Comparison of ENCODE assay signal across 8 mouse cellular contexts in genomic region chr15:83305192-83305921, GRCm38 (mm10). TPM values are rescaled to one million over a fixed set of nuclear protein-coding genes. Genes with fewer than 3 reads are reported as not detected.
A peak's percentile ranks its signal among the peaks of the same experiment; 100 is the strongest.
DNase-seq lines count a peak whose midpoint lies in the region; ATAC-seq lines count a peak whose summit lies in the region.

No protein-coding gene starts in this region.

- no peaks in the 10 kb centered on the region for H3K9me3 ChIP-seq in forebrain, embryonic 11.5 days (ENCODE audit: control insufficient read depth, low read length)
- no peaks in the 10 kb centered on the region for H3K9me3 ChIP-seq in forebrain, embryonic 14.5 days (replicated peaks; ENCODE audit: control insufficient read depth, low read length)
- no peaks in the 10 kb centered on the region for H3K9me3 ChIP-seq in embryonic facial prominence, embryonic 13.5 days
- H3K9me3 ChIP-seq in forebrain, embryonic 12.5 days, result no peaks in the 10 kb centered on the region

- WGBS in forebrain, embryonic 11.5 days, result 63% methylated on average over 12 of the region's 12 CpGs
- 58% methylated on average over 12 of the region's 12 CpGs for WGBS in forebrain, embryonic 14.5 days
- WGBS in embryonic facial prominence, embryonic 13.5 days, result 69% methylated on average over 12 of the region's 12 CpGs
- 61% methylated on average over 12 of the region's 12 CpGs for WGBS in forebrain, embryonic 12.5 days

- no peak overlapping the region for H3K4me3 ChIP-seq in forebrain, embryonic 11.5 days (ENCODE audit: low read depth, low read length)
- no peak overlapping the region for H3K4me3 ChIP-seq in forebrain, embryonic 14.5 days (ENCODE audit: low read depth, low read length)
- H3K4me3 ChIP-seq in embryonic facial prominence, embryonic 13.5 days, result no peak overlapping the region
- H3K4me3 ChIP-seq in forebrain, embryonic 12.5 days (replicated peaks), result no peak overlapping the region

- H3K4me1 ChIP-seq in forebrain, embryonic 11.5 days (replicated peaks; ENCODE audit: control insufficient read depth, insufficient read depth, low read length), result no peaks in the 10 kb centered on the region
- H3K4me1 ChIP-seq in forebrain, embryonic 14.5 days (ENCODE audit: control insufficient read depth, insufficient read depth, low read length), result no peaks in the 10 kb centered on the region
- no peaks in the 10 kb centered on the region; the same call in 1 of the 2 replicates for H3K4me1 ChIP-seq in embryonic facial prominence, embryonic 13.5 days
- H3K4me1 ChIP-seq in forebrain, embryonic 12.5 days, result no peaks in the 10 kb centered on the region

- no peak for ATAC-seq in forebrain, embryonic 11.5 days (replicated peaks; ENCODE audit: low FRiP score)
- ATAC-seq in forebrain, embryonic 14.5 days, result no peak
- ATAC-seq in embryonic facial prominence, embryonic 13.5 days (ENCODE audit: insufficient number of reproducible peaks, insufficient read depth, low FRiP score, low TSS enrichment, low read depth), result no peak
- ATAC-seq in frontal cortex, adult (ENCODE audit: low TSS enrichment), result no peak
- ATAC-seq in forebrain, embryonic 12.5 days (ENCODE audit: low FRiP score), result no peak

- no peaks in the 10 kb centered on the region; the same call in 1 of the 2 replicates for H3K36me3 ChIP-seq in forebrain, embryonic 11.5 days (ENCODE audit: control insufficient read depth, insufficient read depth, low read length)
- peaks cover 47% of the 10 kb centered on the region for H3K36me3 ChIP-seq in forebrain, embryonic 14.5 days (ENCODE audit: control insufficient read depth, insufficient read depth, low read length)
- peaks cover 78% of the 10 kb centered on the region for H3K36me3 ChIP-seq in embryonic facial prominence, embryonic 13.5 days
- peaks cover 39% of the 10 kb centered on the region for H3K36me3 ChIP-seq in forebrain, embryonic 12.5 days (replicated peaks)

- no peak overlapping the region for H3K9ac ChIP-seq in forebrain, embryonic 11.5 days (ENCODE audit: low read length)
- no peak overlapping the region for H3K9ac ChIP-seq in forebrain, embryonic 14.5 days (ENCODE audit: low read length)
- H3K9ac ChIP-seq in embryonic facial prominence, embryonic 13.5 days, result no peak overlapping the region
- no peak overlapping the region for H3K9ac ChIP-seq in forebrain, embryonic 12.5 days

- H3K27me3 ChIP-seq in forebrain, embryonic 11.5 days (ENCODE audit: control insufficient read depth, insufficient read depth, low read length), result no peaks in the 10 kb centered on the region
- H3K27me3 ChIP-seq in forebrain, embryonic 14.5 days (replicated peaks; ENCODE audit: control insufficient read depth, insufficient read depth, low read length), result no peaks in the 10 kb centered on the region
- H3K27me3 ChIP-seq in embryonic facial prominence, embryonic 13.5 days, result no peaks in the 10 kb centered on the region
- no peaks in the 10 kb centered on the region for H3K27me3 ChIP-seq in forebrain, embryonic 12.5 days

- DNase-seq in forebrain, embryonic 11.5 days (ENCODE audit: low spot score), result no peak
- no peak for DNase-seq in forebrain, embryonic 14.5 days (ENCODE audit: low spot score)
- peak; percentile 57 to 69 for DNase-seq in adrenal gland, adult 18-20 months (ENCODE audit: low spot score in 2 of 2)
- peak; percentile 82 for DNase-seq in kidney, adult 11 months
- peak; percentile 76 for DNase-seq in lung, postnatal 10 days

- peak overlapping the region; percentile 18; the same call in 1 of the 2 replicates for H3K27ac ChIP-seq in forebrain, embryonic 11.5 days (ENCODE audit: low read depth, low read length)
- H3K27ac ChIP-seq in forebrain, embryonic 14.5 days (ENCODE audit: low read depth, low read length), result no peak overlapping the region
- peak overlapping the region; percentile 11; the same call in 1 of the 2 replicates for H3K27ac ChIP-seq in embryonic facial prominence, embryonic 13.5 days
- H3K27ac ChIP-seq in forebrain, embryonic 12.5 days, result no peak overlapping the region

- H3K4me2 ChIP-seq in forebrain, embryonic 11.5 days (ENCODE audit: low read depth, low read length, severe bottlenecking), result no peak overlapping the region
- no peak overlapping the region for H3K4me2 ChIP-seq in forebrain, embryonic 14.5 days (ENCODE audit: low read length)
- H3K4me2 ChIP-seq in embryonic facial prominence, embryonic 13.5 days, result no peak overlapping the region
- H3K4me2 ChIP-seq in forebrain, embryonic 12.5 days, result no peak overlapping the region

RNA-seq across cellular contexts. Expression of gene Arfgap3, which starts 44.7 kb away (rescaled TPM):
- 31.3 and 35.0 TPM in 2 replicates for polyA plus RNA-seq in forebrain, embryonic 11.5 days (2014; fragmentation: Nextera tagmentation; extraction: Ambion mirVana)
- polyA plus RNA-seq in forebrain, embryonic 14.5 days (2014; fragmentation: Nextera tagmentation; extraction: Ambion mirVana), result 40.0 and 45.4 TPM in 2 replicates
- total RNA-seq in adrenal gland, adult 18-20 months (2021), result 10 to 100 TPM; 22.1 to 24.5 TPM
- polyA plus RNA-seq in embryonic facial prominence, embryonic 13.5 days (2015; fragmentation: Nextera tagmentation; extraction: Ambion mirVana), result 45.3 and 49.9 TPM in 2 replicates
- 35.3 and 37.3 TPM in 2 replicates for polyA plus RNA-seq in forebrain, embryonic 12.5 days (2016; fragmentation: Nextera tagmentation; extraction: Ambion mirVana)

RNA-seq across cellular contexts. Expression of gene A4galt, which starts 53.8 kb away (rescaled TPM):
- polyA plus RNA-seq in forebrain, embryonic 11.5 days (2014; fragmentation: Nextera tagmentation; extraction: Ambion mirVana), result 1.1 and 1.7 TPM in 2 replicates
- polyA plus RNA-seq in forebrain, embryonic 14.5 days (2014; fragmentation: Nextera tagmentation; extraction: Ambion mirVana), result 1.5 and 2.3 TPM in 2 replicates
- 1 to 10 TPM; 5.5 to 8.6 TPM for total RNA-seq in adrenal gland, adult 18-20 months (2021)
- 0.53 and 2.2 TPM in 2 replicates for polyA plus RNA-seq in embryonic facial prominence, embryonic 13.5 days (2015; fragmentation: Nextera tagmentation; extraction: Ambion mirVana)
- 1.3 and 1.4 TPM in 2 replicates for polyA plus RNA-seq in forebrain, embryonic 12.5 days (2016; fragmentation: Nextera tagmentation; extraction: Ambion mirVana)

Comparison
In these comparisons a context has a peak if more than half of its experiments do, and no peak if none do; other contexts are left out.
1. H3K27ac ChIP-seq: peak in forebrain, embryonic 11.5 days (single experiment) and embryonic facial prominence, embryonic 13.5 days (single experiment); none in forebrain, embryonic 14.5 days (single experiment) and forebrain, embryonic 12.5 days (single experiment).
2. DNase-seq: peak in adrenal gland, adult 18-20 months (2 of 2), kidney, adult 11 months (single experiment) and lung, postnatal 10 days (single experiment); none in forebrain, embryonic 11.5 days (single experiment) and forebrain, embryonic 14.5 days (single experiment).